Mouse (Mus musculus): ENCODE data around the gene Golm1.
A peak's percentile ranks its signal among the peaks of the same experiment; 100 is the strongest.

The Golm1 gene

DNA sequence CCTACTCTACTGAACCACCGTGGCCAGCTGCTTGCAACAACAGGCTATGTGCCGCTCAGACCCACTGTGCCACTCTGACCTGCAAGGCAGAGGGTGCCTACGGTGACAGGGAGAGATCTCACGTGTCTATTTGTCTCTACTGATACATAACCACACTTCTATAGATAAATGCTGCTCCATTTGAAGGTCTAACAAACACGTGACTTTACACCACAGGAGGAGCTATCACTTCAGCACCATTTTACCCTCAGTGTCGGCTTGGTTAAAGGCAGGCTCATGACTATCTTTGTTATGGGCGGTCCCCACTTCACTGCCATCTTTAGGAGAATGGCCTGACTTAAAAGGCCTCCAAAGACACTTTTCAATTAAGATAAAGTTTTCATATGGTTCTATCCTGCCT, 7.0 kb upstream of the Golm1 start:
- Histone ChIP-seq H3K4me1 (replicated peaks; ENCODE audit: low read depth, low read length) (peaks cover 55% of the 10 kb centered on the region), H3K4me3 (replicated peaks; ENCODE audit: low read length) (peak overlapping the region; percentile 52; the same call in 1 of the 2 replicates), H3K36me3 (ENCODE audit: insufficient read depth, low read length) (no peaks in the 10 kb centered on the region), H3K27me3 (ENCODE audit: insufficient read depth, low read length) (no peaks in the 10 kb centered on the region), H3K9me3 (ENCODE audit: low read length) (no peaks in the 10 kb centered on the region)
- no peak for TF ChIP-seq NANOG (IDR thresholded peaks at IDR 0.05; ENCODE audit: borderline replicate concordance, low read length)
- no peak for TF ChIP-seq POU5F1 (IDR thresholded peaks at IDR 0.05; ENCODE audit: borderline replicate concordance, low read length)
- no peak for TF ChIP-seq CTCF (conservative IDR thresholded peaks at IDR 0.05; ENCODE audit: low read length)

DNA sequence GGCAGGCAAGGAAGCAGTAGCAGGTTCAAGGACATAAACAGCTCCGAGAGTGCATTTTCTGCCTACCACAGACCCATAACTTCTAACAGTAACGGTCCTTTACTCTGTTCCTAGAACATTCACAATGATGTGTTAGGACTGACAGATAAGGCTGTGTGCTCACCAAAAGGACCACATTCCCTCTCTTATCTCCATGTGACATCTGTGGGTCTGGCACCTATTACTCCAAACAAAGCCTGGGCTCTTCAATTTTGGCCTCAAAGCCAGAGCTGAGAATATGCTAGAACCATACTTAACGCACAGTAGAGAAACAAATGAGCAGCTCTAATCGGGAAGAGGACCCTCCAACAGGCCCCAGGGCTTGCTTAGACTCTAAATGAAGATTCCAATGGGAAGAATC, 4.3 kb upstream of the Golm1 start:
- TF ChIP-seq NANOG (IDR thresholded peaks at IDR 0.05; ENCODE audit: borderline replicate concordance, low read length) (no peak), POU5F1 (IDR thresholded peaks at IDR 0.05; ENCODE audit: borderline replicate concordance, low read length) (no peak), CTCF (conservative IDR thresholded peaks at IDR 0.05; ENCODE audit: low read length) (no peak)
- Histone ChIP-seq H3K4me1 (replicated peaks; ENCODE audit: low read depth, low read length) (peaks cover 58% of the 10 kb centered on the region), H3K4me3 (replicated peaks; ENCODE audit: low read length) (peak overlapping the region; percentile 50)

GRCm38 (mm10) chr13:59679306-59679705, 3.7 kb upstream of the Golm1 start:
- H3K27me3 ChIP-seq (ENCODE audit: insufficient read depth, low read length), result 0 out of 2 replicates have a peak, but pooled peaks cover 3% of the 10 kb centered on the region
- no peak for TF ChIP-seq CTCF (conservative IDR thresholded peaks at IDR 0.05; ENCODE audit: low read length)
- TF ChIP-seq NANOG (IDR thresholded peaks at IDR 0.05; ENCODE audit: borderline replicate concordance, low read length), result no peak
- TF ChIP-seq POU5F1 (IDR thresholded peaks at IDR 0.05; ENCODE audit: borderline replicate concordance, low read length), result no peak
- peaks cover 60% of the 10 kb centered on the region for H3K4me1 ChIP-seq (replicated peaks; ENCODE audit: low read depth, low read length)
- H3K9me3 ChIP-seq (ENCODE audit: low read length), result no peaks in the 10 kb centered on the region
- H3K36me3 ChIP-seq (ENCODE audit: insufficient read depth, low read length), result no peaks in the 10 kb centered on the region
- H3K4me3 ChIP-seq (replicated peaks; ENCODE audit: low read length), result peak overlapping the region; percentile 50

More for the DNA sequence above, 4.3 kb upstream of the Golm1 start:
- no peaks in the 10 kb centered on the region for H3K27me3 ChIP-seq (ENCODE audit: insufficient read depth, low read length)
- H3K9me3 ChIP-seq (ENCODE audit: low read length), result no peaks in the 10 kb centered on the region
- no peaks in the 10 kb centered on the region for H3K36me3 ChIP-seq (ENCODE audit: insufficient read depth, low read length)

DNA sequence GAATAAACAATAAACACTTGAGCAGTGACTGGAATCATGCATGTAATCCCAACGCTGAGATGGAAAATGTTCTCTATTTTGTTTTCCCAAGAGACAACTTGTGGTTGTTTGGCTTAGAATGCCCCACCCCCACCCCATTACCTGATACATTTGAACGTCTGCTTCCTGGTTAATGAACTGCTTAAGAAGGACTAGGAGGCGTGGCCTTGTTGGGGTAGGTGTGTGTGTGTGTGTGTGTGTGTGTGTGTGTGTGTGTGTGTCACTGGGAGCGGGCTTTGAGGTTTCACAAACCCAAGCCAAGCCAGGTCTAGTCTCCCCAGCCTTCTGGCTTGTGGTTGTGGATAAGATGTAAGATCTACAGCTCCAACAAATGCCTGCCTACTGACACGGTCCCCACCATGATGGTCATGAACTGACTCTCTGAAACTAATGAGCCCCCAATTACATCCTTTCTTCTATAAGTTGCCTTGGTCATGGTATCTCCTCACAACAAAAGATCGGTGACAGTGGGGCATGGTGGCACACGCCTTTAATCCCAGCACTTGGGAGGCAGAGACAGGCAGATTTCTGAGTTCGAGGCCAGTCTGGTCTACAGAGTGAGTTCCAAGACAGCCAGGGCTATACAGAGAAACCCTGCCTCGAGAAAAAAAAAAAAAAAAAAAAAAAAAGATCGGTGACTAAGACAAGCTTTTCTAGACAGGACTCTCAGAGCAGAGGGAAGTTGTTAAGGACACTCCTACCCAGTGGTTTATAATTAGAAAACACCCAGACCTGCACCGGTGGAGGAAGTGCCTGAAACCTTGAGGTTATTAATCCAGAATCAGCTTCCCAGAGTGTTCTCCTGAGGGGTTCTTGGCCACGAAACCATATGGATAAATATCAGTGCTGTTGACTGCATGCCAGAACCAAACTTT, 962 bp upstream of the Golm1 start:
- Histone ChIP-seq H3K4me1 (replicated peaks; ENCODE audit: low read depth, low read length) (peaks cover 71% of the 10 kb centered on the region), H3K27me3 (ENCODE audit: insufficient read depth, low read length) (0 out of 2 replicates have a peak, but pooled peaks cover 3% of the 10 kb centered on the region), H3K4me3 (replicated peaks; ENCODE audit: low read length) (no peak overlapping the region), H3K36me3 (ENCODE audit: insufficient read depth, low read length) (peaks cover 7% of the 10 kb centered on the region), H3K9me3 (ENCODE audit: low read length) (no peaks in the 10 kb centered on the region)
- TF ChIP-seq POU5F1 (IDR thresholded peaks at IDR 0.05; ENCODE audit: borderline replicate concordance, low read length) (no peak), NANOG (IDR thresholded peaks at IDR 0.05; ENCODE audit: borderline replicate concordance, low read length) (no peak), CTCF (conservative IDR thresholded peaks at IDR 0.05; ENCODE audit: low read length) (no peak)

- Histone ChIP-seq H3K36me3 (ENCODE audit: insufficient read depth, low read length) (peaks cover 7% of the 10 kb centered on the region), H3K4me3 (replicated peaks; ENCODE audit: low read length) (peak overlapping the region; percentile 88), H3K27me3 (ENCODE audit: insufficient read depth, low read length) (0 out of 2 replicates have a peak, but pooled peaks cover 3% of the 10 kb centered on the region), H3K4me1 (replicated peaks; ENCODE audit: low read depth, low read length) (peaks cover 73% of the 10 kb centered on the region), H3K9me3 (ENCODE audit: low read length) (no peaks in the 10 kb centered on the region)
- TF ChIP-seq CTCF (conservative IDR thresholded peaks at IDR 0.05; ENCODE audit: low read length) (no peak), POU5F1 (IDR thresholded peaks at IDR 0.05; ENCODE audit: borderline replicate concordance, low read length) (no peak), NANOG (IDR thresholded peaks at IDR 0.05; ENCODE audit: borderline replicate concordance, low read length) (no peak)
These were observed 855 bp downstream of the Golm1 start for GRCm38 (mm10) chr13:59674761-59675150.

- TF ChIP-seq NANOG (IDR thresholded peaks at IDR 0.05; ENCODE audit: borderline replicate concordance, low read length), result no peak
- TF ChIP-seq CTCF (conservative IDR thresholded peaks at IDR 0.05; ENCODE audit: low read length), result no peak
- no peak for TF ChIP-seq POU5F1 (IDR thresholded peaks at IDR 0.05; ENCODE audit: borderline replicate concordance, low read length)
These were observed 1.4 kb downstream of the Golm1 start for GRCm38 (mm10) chr13:59674215-59674614.

DNA sequence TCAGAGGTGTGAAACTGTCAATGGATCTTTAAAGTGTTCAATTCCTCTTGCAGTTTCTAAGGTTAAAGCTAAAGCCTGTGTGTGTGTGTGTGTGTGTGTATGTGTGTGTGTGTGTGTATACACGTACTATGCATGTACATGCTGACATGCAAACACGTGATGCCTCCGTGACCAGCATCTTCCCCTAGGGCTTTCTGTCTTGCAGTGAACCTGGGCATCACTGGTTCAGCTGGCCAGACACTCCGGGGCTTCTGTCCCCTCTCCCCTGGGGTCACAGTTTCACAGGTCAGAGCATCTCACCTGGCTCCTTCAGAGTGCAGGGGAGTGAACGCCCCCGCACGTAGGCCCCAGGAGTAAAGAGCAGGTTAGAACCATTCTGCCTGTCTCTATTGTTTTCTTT, 2.0 kb downstream of the Golm1 start:
- Histone ChIP-seq H3K9me3 (ENCODE audit: low read length) (no peaks in the 10 kb centered on the region), H3K36me3 (ENCODE audit: insufficient read depth, low read length) (peaks cover 7% of the 10 kb centered on the region), H3K4me3 (replicated peaks; ENCODE audit: low read length) (peak overlapping the region; percentile 88; the same call in 1 of the 2 replicates), H3K4me1 (replicated peaks; ENCODE audit: low read depth, low read length) (peaks cover 73% of the 10 kb centered on the region), H3K27me3 (ENCODE audit: insufficient read depth, low read length) (0 out of 2 replicates have a peak, but pooled peaks cover 3% of the 10 kb centered on the region)
- TF ChIP-seq NANOG (IDR thresholded peaks at IDR 0.05; ENCODE audit: borderline replicate concordance, low read length), result no peak
- TF ChIP-seq CTCF (conservative IDR thresholded peaks at IDR 0.05; ENCODE audit: low read length), result no peak
- TF ChIP-seq POU5F1 (IDR thresholded peaks at IDR 0.05; ENCODE audit: borderline replicate concordance, low read length), result no peak

More at GRCm38 (mm10) chr13:59674215-59674614, 1.4 kb downstream of the Golm1 start:
- H3K4me1 ChIP-seq (replicated peaks; ENCODE audit: low read depth, low read length), result peaks cover 73% of the 10 kb centered on the region
- peaks cover 7% of the 10 kb centered on the region for H3K36me3 ChIP-seq (ENCODE audit: insufficient read depth, low read length)
- peak overlapping the region; percentile 88 for H3K4me3 ChIP-seq (replicated peaks; ENCODE audit: low read length)
- 0 out of 2 replicates have a peak, but pooled peaks cover 3% of the 10 kb centered on the region for H3K27me3 ChIP-seq (ENCODE audit: insufficient read depth, low read length)
- H3K9me3 ChIP-seq (ENCODE audit: low read length), result no peaks in the 10 kb centered on the region

DNA sequence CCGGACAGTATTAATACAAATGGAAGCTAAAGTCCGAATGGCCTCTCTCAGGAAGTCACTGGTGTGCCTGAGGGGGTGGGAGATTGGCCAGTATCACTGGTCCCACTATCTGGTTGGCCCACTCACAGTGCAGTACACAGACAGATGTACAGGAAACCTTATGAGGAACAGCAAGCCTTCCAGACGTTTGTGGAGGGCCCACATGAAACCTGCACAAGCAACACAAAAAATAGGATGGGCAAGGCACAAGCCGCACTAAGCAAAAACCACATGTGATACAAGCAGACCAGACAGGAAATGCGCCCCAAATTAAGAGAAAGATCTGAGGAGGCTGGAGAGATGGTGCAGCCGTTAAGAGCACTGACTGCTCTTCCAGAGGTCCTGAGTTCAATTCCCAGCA, 3.4 kb downstream of the Golm1 start:
- peaks cover 80% of the 10 kb centered on the region for H3K4me1 ChIP-seq (replicated peaks; ENCODE audit: low read depth, low read length)
- H3K9me3 ChIP-seq (ENCODE audit: low read length), result no peaks in the 10 kb centered on the region
- H3K4me3 ChIP-seq (replicated peaks; ENCODE audit: low read length), result no peak overlapping the region
- TF ChIP-seq NANOG (IDR thresholded peaks at IDR 0.05; ENCODE audit: borderline replicate concordance, low read length), result no peak
- TF ChIP-seq CTCF (conservative IDR thresholded peaks at IDR 0.05; ENCODE audit: low read length), result no peak
- TF ChIP-seq POU5F1 (IDR thresholded peaks at IDR 0.05; ENCODE audit: borderline replicate concordance, low read length), result no peak
- 0 out of 2 replicates have a peak, but pooled peaks cover 3% of the 10 kb centered on the region for H3K27me3 ChIP-seq (ENCODE audit: insufficient read depth, low read length)
- H3K36me3 ChIP-seq (ENCODE audit: insufficient read depth, low read length), result peaks cover 12% of the 10 kb centered on the region

Measured in E14TG2a.4 (cell line).